Mouse (Mus musculus): ENCODE results near the gene Brd3os.
A peak's percentile ranks its signal among the peaks of the same experiment; 100 is the strongest.

The Brd3os gene

DNA sequence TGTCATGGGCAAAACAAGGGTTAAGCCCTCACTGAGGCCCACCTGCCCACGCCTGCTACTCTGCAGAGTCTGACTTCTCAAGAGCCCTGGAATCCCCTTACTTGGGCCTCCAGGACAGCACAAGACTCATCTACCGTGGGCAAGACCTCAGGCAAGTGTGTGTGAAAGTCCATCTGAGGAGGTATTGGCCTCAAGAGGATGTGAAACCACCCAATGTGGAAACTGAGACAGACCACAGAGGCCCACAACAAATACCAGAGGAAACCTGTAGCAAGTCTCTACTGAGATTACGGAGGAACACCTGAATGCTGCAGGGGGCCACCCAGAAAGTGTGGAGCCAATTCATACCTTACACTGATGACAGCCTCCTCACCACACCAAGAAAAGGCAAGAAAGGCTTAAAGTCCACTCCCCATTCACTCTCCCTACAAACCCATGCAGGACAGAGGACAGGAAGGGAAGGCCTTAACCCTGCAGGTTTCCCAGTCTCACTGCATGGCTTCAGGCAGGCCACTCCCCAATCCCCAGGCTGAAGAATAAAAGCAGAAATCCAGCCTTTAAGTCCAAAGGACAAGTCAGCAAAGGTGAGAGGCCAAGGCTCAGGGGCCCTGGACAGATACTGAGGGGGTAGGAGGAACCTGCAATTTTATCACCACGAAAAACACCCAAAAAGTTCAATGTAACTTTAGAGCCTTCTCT is 27.3 kb downstream of the Brd3os start:
- no peak for DNase-seq (ENCODE audit: extremely low spot score)

DNA sequence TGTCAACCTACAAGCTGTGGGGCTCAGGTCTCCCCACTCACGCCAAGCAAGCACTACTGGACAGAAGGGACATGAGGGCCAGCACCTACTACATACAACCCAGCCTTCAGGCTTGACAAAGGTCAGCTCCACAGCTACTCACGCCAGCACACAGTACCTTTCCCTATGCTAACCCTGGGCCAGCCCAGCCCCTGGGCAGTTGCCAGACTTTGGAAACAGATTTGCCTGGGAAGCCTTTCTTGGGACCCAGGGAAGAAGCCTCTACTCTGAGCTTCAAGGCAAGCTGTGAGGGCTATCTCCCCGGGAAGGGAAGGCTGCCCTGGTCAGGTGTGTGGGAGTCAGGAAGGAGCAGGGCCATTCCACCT is 27.8 kb downstream of the Brd3os start:
- DNase-seq (ENCODE audit: extremely low spot score): no peak

- no peak for DNase-seq (ENCODE audit: extremely low spot score)
These were observed 28.4 kb downstream of the Brd3os start for GRCm38 (mm10) chr2:27470535-27470934.

DNA sequence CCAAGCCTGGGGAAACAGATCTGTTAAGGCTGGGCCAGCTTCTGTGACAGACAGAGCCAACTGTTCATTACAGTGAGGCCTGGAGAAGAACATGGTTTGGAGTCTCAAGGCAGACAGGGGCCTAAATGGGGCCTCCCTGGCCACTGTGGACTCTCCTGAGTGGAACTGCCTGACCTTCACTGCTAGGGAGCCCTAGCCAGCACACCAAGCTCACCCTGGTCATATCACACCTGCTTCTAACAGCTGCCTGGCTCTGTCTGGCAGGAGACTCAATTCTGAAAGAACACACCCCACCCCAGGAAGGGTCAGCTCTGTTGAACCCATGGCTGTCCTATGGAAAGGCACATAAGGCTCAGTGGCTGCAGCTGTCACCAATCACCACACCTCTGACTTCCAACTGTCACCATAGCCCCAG is 29.1 kb downstream of the Brd3os start:
- DNase-seq (ENCODE audit: extremely low spot score): no peak

GRCm38 (mm10) chr2:27473061-27473765 is 31.1 kb downstream of the Brd3os start:
- no peak for DNase-seq (ENCODE audit: extremely low spot score)

GRCm38 (mm10) chr2:27473911-27474310 is 31.8 kb downstream of the Brd3os start:
- no peak for DNase-seq (ENCODE audit: extremely low spot score)

- no peak for DNase-seq (ENCODE audit: extremely low spot score)
These were observed 32.7 kb downstream of the Brd3os start for GRCm38 (mm10) chr2:27474621-27475484.

DNA sequence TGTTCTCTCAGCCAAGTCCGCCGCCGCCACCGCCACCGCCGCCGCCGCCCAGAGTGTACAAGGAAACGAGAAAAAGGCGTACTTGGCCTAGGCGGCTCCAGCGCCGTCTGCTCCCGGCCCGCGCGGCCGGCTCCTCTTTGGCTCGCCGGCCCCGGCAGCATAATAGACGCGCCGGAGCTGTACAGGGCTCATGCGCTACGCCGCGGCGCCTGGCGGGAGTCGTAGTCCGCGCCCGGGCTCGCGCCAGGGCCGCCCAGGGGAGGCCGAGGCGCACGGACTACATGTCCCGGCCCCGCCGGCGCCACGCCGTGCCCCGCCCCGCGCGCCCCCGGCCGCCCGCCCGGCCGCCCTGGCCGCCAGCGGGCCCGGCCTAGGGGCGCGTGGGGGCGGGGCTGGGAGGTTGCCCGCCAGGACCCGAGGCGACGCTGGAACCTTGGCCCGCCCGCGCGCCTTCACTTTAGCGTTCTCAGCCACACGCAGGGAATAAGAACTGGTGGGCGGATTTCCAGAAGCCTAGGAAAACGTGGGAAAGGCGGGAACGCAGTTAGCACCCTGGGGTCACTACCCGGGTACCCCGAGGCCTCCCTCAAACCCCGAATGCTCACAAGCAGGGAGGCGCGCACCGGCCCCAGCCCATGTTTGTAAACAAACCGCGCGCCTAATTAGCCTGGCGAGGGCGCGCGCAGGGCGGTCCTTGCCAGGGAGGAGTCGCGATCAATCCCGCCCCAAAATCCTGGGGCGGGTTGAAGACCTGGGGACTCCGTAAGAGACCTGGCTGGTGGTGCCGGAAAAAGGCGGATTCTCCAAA is 33.6 kb downstream of the Brd3os start:
- DNase-seq (ENCODE audit: extremely low spot score): peak; percentile 90

DNA sequence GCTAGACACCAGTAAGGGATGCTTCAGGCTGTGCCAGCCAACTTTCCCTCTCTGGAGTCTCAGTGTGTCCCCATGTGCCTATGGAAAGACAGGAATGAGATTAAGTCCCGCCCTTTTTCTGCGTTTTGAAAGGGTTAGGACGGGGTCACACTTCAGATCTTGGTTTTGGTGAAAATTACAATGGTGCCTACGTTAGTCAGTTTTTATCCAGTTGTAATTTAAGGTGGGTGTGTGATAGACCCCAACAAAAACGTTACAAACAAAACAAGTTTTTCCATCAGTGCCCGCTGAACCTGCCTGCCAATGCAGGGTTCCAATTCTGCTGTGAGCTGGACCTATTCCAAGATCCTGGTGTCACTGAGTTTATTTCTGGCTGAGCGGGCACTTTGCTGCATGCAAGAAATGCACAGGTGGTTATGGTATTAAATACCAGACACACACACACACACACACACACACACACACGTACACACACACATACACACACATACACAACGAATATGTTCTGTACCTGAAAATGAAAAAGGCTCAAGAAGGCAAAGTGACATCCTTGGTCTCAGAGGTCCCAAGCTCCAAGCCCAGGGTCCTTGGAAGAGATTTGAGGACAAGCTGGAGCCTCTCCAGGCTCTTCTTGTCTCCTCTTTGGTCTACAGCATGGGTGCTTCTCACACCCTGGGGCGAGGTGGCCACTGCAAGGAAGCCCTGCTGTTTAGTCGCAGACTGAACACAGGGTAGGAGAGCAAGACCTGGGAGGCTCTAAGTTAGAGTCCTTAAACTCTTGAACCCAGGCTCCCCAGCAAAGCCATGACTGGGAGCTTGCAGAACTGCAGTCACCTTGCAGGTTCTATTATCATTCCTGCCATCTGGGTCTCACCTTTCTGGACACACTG is 34.4 kb downstream of the Brd3os start:
- no peak for DNase-seq (ENCODE audit: extremely low spot score)

DNA sequence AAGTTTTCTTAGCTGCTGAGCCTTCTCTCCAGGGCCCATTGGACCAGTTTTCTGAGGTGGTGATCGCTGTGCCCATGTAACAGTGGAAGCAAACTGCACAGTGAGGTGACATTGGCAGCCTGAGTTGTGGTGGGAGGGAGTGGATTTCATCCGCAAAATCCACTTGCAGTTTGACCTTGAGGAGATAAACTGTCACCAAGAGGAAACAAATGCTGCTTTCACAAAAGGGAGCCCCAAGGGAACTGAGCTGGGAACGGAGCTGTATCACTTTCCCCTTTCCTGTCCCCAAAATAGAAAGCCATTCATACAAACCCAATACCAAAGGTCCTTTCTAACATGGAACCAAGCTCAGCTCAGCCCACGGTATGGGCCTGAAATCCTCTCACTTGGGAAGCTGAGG is 37.7 kb downstream of the Brd3os start:
- DNase-seq (ENCODE audit: extremely low spot score): no peak

- no peak for DNase-seq (ENCODE audit: extremely low spot score)
These were observed 38.2 kb downstream of the Brd3os start for GRCm38 (mm10) chr2:27480367-27480766.

GRCm38 (mm10) chr2:27482265-27482861 is 40.2 kb downstream of the Brd3os start:
- DNase-seq (ENCODE audit: extremely low spot score): no peak

DNA sequence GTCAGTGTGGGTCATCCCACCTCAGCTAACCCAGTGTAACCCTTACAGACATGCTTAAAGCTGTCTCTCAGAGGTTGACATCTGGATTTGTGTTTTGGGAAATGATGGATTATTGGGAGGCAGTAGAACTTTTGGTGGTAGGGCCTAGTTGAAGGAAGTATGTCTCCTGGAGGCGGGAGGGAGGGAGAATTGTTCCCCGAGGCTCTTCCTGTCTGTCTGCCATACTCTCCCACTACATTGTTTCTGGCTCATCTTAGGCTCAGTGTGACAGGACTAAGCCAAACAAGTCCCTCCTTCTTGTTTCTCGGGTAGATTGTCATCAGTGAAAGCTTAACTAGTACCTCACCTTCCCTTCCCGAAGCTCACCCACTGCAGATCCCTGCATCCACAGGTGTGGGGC is 44.6 kb downstream of the Brd3os start:
- no peak for DNase-seq (ENCODE audit: extremely low spot score)

DNA sequence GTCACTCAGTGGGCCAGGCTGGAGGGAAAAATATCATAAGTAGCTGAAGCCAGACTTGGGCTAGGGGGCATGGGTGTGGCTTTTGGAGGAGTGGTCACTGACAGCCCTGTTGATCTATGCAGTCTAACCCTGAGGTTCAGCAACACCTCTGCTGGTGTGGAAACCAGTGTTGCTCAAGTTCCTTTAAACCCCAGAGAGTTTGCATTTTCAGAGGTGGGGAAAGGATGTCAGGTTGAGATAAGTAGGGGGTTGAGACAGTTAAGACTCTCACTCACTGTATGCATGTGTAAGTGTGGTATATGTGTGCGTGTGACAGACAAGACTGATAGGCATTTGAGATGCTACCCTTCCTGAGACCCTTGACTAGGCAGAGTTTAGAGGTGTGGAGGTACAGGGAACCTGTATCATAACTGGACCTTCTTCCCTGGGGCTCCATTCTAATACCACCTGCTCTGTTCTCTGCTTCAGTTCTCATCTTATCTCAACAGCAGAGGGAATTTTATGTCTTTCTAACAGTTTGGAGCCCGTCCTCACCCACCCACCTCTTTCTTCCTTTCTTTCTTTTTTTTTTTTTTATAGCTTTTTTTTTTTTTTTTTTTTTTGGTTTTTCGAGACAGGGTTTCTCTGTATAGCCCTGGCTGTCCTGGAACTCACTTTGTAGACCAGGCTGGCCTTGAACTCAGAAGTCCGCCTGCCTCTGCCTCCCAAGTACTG is 45.4 kb downstream of the Brd3os start:
- DNase-seq (ENCODE audit: extremely low spot score): no peak

DNA sequence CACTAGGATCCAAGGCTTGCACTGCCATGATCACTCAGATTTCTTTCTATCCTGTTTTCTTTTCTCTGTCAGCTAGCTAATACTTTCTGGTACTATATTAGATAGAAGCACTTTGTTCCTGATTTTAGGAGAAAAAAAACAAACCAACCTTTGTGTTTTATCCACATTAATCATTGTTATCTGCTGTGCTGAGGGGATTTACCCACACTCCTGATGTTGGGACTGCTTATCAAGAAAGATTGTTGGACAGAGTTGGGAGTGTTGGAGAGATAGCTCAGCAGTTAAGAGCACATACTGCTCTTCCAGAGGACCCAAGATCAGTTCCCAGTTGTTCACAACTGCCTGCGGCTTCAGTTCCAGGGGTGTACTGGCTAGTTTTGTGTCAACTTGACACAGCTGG is 46.2 kb downstream of the Brd3os start:
- DNase-seq (ENCODE audit: extremely low spot score): no peak

- no peak for DNase-seq (ENCODE audit: extremely low spot score)
These were observed 48.8 kb downstream of the Brd3os start for GRCm38 (mm10) chr2:27490939-27491338.

All from embryo, embryonic 9.5 days (tissue).